In the genomic region with DNA sequence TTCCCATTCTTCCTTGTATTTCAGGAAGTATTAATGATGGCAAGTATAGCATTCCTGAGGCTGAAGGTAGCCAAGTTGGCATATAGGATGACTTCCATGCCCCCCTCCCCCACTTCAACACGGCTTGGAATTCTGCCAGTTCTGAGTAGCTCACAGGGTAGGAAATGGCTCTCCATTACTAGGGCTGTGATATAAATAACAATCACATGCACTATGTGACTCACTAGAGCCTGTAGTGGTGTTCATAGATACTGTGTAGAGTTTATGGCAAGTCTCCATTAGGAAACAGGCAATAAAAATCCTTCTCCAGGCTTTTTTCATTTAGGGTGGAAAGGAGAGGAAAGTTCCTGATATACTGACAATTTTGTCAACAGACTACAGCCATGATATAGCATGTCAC, we compare ENCODE assay signal across 15 mouse cellular contexts.
"Had no signal": no experiment of that assay in that cellular context is flagged by ENCODE, and none has a peak within 500 bp of the region (broad histone marks: within the 10 kb centered on the region; RNA-seq: fewer than 3 reads in every experiment).

No protein-coding gene starts in this region.

- H3K4me2 ChIP-seq: liver, embryonic 11.5 days; liver, embryonic 15.5 days; lung, embryonic 15.5 days; midbrain, embryonic 11.5 days; midbrain, embryonic 15.5 days; neural tube, embryonic 12.5 days; stomach, embryonic 15.5 days had no signal

- H3K4me3 ChIP-seq: left cerebral cortex, adult 2 months; limb, embryonic 10.5 days; liver, embryonic 15.5 days; lung, embryonic 15.5 days; megakaryocyte, embryonic 14.5 days; midbrain, embryonic 15.5 days; neural tube, embryonic 12.5 days; stomach, embryonic 15.5 days had no signal

- ATAC-seq: midbrain, embryonic 15.5 days had no signal

- H3K4me1 ChIP-seq: liver, embryonic 15.5 days; lung, embryonic 15.5 days; megakaryocyte, embryonic 14.5 days; midbrain, embryonic 15.5 days; neural tube, embryonic 12.5 days; stomach, embryonic 15.5 days had no signal

- H3K27ac ChIP-seq: left cerebral cortex, adult 2 months; limb, embryonic 10.5 days; liver, embryonic 15.5 days; lung, embryonic 15.5 days; macrophage; midbrain, embryonic 15.5 days; neural tube, embryonic 12.5 days; stomach, embryonic 15.5 days had no signal

- H3K36me3 ChIP-seq: limb, embryonic 10.5 days; liver, embryonic 15.5 days; lung, embryonic 15.5 days; midbrain, embryonic 15.5 days; neural tube, embryonic 12.5 days; stomach, embryonic 15.5 days had no signal

- H3K9ac ChIP-seq: liver, embryonic 15.5 days; lung, embryonic 15.5 days; midbrain, embryonic 15.5 days; neural tube, embryonic 12.5 days; stomach, embryonic 15.5 days had no signal

- DNase-seq: kidney, postnatal 25 days; right cerebral cortex, postnatal 14 days; thymus, adult 2 months; thymus, postnatal 25 days had no signal

- H3K9me3 ChIP-seq: limb, embryonic 10.5 days; liver, embryonic 15.5 days; lung, embryonic 15.5 days; megakaryocyte, embryonic 14.5 days; midbrain, embryonic 15.5 days; neural tube, embryonic 12.5 days; stomach, embryonic 15.5 days had no signal

- H3K27me3 ChIP-seq: liver, embryonic 15.5 days; lung, embryonic 15.5 days; megakaryocyte, embryonic 14.5 days; midbrain, embryonic 15.5 days; neural tube, embryonic 12.5 days; stomach, embryonic 15.5 days had no signal
